Mouse (Mus musculus): ENCODE data around the gene Klf13. TPM values are rescaled to one million over a fixed set of nuclear protein-coding genes. Genes with fewer than 3 reads are reported as not detected.

Klf13 gene
- polyA plus RNA-seq, 1 experiment from 2014 or later = 89.0 TPM

DNA sequence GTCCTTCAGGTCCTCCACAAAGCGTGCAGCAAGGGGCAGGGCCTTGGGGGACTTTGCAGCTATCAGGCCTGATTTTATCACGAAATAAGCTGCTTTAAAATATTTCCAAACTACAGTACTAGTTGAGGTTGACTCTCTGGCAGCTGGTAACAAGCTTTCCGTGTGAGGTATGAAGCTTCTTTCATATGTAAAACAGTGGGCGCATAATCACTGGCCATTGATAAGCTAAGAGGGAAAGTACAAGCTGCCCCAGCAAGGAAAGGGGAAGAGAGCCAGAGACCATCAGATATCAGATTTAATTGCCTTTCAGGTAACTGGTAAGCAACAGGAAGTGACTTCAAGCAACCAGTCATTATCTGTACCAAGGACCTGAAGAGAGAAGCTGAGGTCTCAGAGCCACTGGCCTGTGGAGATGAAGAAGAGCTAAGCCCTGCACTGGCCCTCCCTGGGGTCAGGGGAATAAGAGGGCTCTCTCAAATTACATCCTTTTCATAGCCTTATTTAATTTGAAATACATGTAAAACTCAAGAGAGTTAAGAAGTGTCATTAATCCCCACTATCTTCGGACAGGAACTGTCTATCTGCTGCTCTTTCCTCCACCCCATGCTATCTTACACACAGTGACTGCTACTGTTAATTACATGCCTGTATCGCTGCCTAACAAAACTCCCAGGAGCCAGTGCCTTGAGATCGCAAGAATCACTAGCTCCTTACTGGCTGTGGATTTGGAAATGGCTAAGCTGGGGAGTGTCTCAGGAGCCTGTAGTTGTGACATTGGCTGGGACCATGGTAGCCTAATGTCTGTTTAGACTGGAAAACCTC lies 13.6 kb upstream of the Klf13 start:
- WGBS = 75% methylated on average over 7 of the region's 7 CpGs
- no peak for TF ChIP-seq CTCF (IDR thresholded peaks at IDR 0.05)
- no peak for TF ChIP-seq EP300 (IDR thresholded peaks at IDR 0.05)
- ATAC-seq = no peak

DNA sequence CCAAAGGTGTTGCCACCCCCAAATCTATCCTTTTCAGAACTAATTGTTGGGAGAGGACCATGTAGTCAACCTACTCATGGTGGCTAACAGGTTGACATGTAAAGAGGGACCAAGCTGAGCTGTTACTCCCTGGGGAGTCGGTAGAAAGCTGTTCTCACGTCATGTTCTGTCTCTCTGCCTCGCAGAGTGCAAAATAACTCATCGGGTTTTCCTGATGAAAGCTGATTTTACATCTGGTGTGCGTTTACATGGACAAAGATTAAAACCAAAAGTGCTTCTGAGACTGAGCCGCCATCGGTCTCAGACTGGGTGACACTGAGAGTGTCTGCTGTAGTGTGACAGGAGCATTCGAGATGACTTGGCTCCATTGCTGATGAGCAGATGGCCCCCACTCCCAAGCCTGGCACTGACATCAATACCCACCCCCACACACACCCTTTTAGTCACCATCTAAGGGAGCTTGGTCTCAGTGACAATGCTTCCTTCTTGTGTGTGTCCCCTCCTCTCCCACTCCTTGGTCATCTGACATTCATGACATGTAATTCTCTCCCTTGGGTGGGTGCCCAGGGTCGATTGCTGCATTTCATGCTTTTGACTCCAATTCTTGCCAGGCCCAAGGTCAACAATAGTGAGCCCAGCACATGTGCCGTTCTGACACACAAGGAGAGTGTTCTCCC lies 12.4 kb upstream of the Klf13 start:
- H3K9me3 ChIP-seq (ENCODE audit: low read length) = no peaks in the 10 kb centered on the region
- H3K4me1 ChIP-seq (ENCODE audit: insufficient read depth, low read depth, low read length) = no peaks in the 10 kb centered on the region
- H3K27ac ChIP-seq (ENCODE audit: low read length) = no peak overlapping the region
- H3K4me2 ChIP-seq (replicated peaks; ENCODE audit: low read depth, low read length) = no peak overlapping the region
- no peaks in the 10 kb centered on the region for H3K27me3 ChIP-seq (replicated peaks; ENCODE audit: insufficient read depth, low read length)
- H3K36me3 ChIP-seq (ENCODE audit: insufficient read depth, low read length) = no peaks in the 10 kb centered on the region
- TF ChIP-seq EP300 (IDR thresholded peaks at IDR 0.05) (no peak), CTCF (IDR thresholded peaks at IDR 0.05) (no peak)
- H3K4me3 ChIP-seq (ENCODE audit: low read depth, low read length) = no peak overlapping the region
- ATAC-seq = no peak; the same call in 1 of the 2 replicates
- no peak for DNase-seq (ENCODE audit: low spot score)
- H3K9ac ChIP-seq (replicated peaks; ENCODE audit: low read depth) = no peak overlapping the region
- WGBS = 66% methylated on average over 10 of the region's 10 CpGs

More for the DNA sequence above, 13.6 kb upstream of the Klf13 start:
- Histone ChIP-seq H3K4me3 (ENCODE audit: low read depth, low read length) (no peak overlapping the region), H3K27me3 (replicated peaks; ENCODE audit: insufficient read depth, low read length) (no peaks in the 10 kb centered on the region), H3K4me2 (replicated peaks; ENCODE audit: low read depth, low read length) (no peak overlapping the region), H3K9ac (replicated peaks; ENCODE audit: low read depth) (no peak overlapping the region), H3K36me3 (ENCODE audit: insufficient read depth, low read length) (no peaks in the 10 kb centered on the region), H3K9me3 (ENCODE audit: low read length) (no peaks in the 10 kb centered on the region), H3K4me1 (ENCODE audit: insufficient read depth, low read depth, low read length) (peaks cover 4% of the 10 kb centered on the region; the same call in 1 of the 2 replicates), H3K27ac (ENCODE audit: low read length) (no peak overlapping the region)
- DNase-seq (ENCODE audit: low spot score) = no peak

- Histone ChIP-seq H3K27me3 (replicated peaks; ENCODE audit: insufficient read depth, low read length) (no peaks in the 10 kb centered on the region), H3K27ac (ENCODE audit: low read length) (no peak overlapping the region), H3K4me3 (ENCODE audit: low read depth, low read length) (no peak overlapping the region), H3K9ac (replicated peaks; ENCODE audit: low read depth) (no peak overlapping the region), H3K4me1 (ENCODE audit: insufficient read depth, low read depth, low read length) (no peaks in the 10 kb centered on the region), H3K36me3 (ENCODE audit: insufficient read depth, low read length) (no peaks in the 10 kb centered on the region), H3K4me2 (replicated peaks; ENCODE audit: low read depth, low read length) (no peak overlapping the region), H3K9me3 (ENCODE audit: low read length) (no peaks in the 10 kb centered on the region)
- DNase-seq (ENCODE audit: low spot score) = no peak
- WGBS = 64% methylated on average over 3 of the region's 3 CpGs
- TF ChIP-seq CTCF (IDR thresholded peaks at IDR 0.05) (no peak), EP300 (IDR thresholded peaks at IDR 0.05) (no peak)
- ATAC-seq = no peak
Observed at GRCm38 (mm10) chr7:63949176-63949575, 10.5 kb upstream of the Klf13 start.

DNA sequence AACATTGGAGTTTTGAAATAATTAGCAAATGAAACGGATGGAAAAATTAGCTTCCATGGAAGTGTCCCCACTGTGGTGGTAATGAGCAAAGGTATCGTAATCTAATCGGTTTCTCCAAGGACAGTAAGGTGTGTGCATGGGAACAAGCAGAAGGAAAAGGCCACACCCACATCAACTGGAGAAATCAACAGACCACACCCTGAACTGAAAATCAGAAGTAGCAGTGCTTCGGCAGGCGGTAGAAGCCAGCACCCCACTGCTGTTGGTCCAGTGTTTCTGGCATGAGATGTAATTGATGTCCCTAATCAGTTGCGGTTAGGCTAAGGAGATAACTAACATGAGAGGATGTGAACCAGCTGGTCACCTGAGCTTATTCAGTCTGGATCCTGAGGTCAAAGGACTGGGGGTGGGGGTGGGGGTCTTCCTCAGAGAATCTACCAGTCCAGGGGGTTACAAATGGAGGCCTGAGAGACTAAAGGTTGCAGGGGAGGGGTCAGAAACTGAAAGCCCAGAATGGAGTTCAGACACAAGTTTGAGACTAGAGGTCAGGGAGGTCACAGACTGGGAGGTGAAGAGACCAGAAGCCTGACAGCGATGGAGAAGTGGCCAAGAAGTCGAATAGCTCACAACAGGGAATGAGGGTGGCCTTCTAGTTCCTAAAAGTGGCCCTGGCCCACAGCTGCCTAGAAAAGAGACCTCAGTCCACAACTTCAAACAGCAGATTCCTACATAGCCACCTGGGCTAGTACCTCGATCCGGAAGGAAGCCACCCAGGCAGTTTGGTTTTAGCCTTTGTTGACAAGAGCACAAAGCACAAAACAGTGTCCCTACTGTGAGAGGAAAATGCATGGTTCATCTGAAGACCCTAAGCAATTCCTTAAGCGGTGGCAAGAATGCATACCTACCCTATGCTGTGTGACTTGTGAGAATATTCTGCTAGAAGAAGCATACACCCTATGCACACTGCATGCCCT lies 9.1 kb upstream of the Klf13 start:
- Histone ChIP-seq H3K9ac (replicated peaks; ENCODE audit: low read depth) (no peak overlapping the region), H3K4me3 (ENCODE audit: low read depth, low read length) (no peak overlapping the region), H3K27ac (ENCODE audit: low read length) (no peak overlapping the region), H3K27me3 (replicated peaks; ENCODE audit: insufficient read depth, low read length) (no peaks in the 10 kb centered on the region), H3K9me3 (ENCODE audit: low read length) (no peaks in the 10 kb centered on the region), H3K4me2 (replicated peaks; ENCODE audit: low read depth, low read length) (no peak overlapping the region), H3K4me1 (ENCODE audit: insufficient read depth, low read depth, low read length) (no peaks in the 10 kb centered on the region), H3K36me3 (ENCODE audit: insufficient read depth, low read length) (no peaks in the 10 kb centered on the region)
- no peak for TF ChIP-seq EP300 (IDR thresholded peaks at IDR 0.05)
- no peak for TF ChIP-seq CTCF (IDR thresholded peaks at IDR 0.05)
- ATAC-seq (no peak), DNase-seq (ENCODE audit: low spot score) (no peak)
- WGBS = 52% methylated on average over 11 of the region's 11 CpGs

- Histone ChIP-seq H3K4me3 (ENCODE audit: low read depth, low read length) (no peak overlapping the region), H3K27ac (ENCODE audit: low read length) (no peak overlapping the region), H3K4me2 (replicated peaks; ENCODE audit: low read depth, low read length) (no peak overlapping the region), H3K36me3 (ENCODE audit: insufficient read depth, low read length) (no peaks in the 10 kb centered on the region), H3K27me3 (replicated peaks; ENCODE audit: insufficient read depth, low read length) (no peaks in the 10 kb centered on the region), H3K4me1 (ENCODE audit: insufficient read depth, low read depth, low read length) (no peaks in the 10 kb centered on the region; the same call in 1 of the 2 replicates), H3K9ac (replicated peaks; ENCODE audit: low read depth) (no peak overlapping the region), H3K9me3 (ENCODE audit: low read length) (no peaks in the 10 kb centered on the region)
- ATAC-seq = no peak
- TF ChIP-seq EP300 (IDR thresholded peaks at IDR 0.05) = no peak
- TF ChIP-seq CTCF (IDR thresholded peaks at IDR 0.05) = no peak
- DNase-seq (ENCODE audit: low spot score) = no peak
- WGBS = 14% methylated on average over 2 of the region's 2 CpGs
Observed at GRCm38 (mm10) chr7:63943946-63944345, 5.2 kb upstream of the Klf13 start.
